Mouse (Mus musculus) embryonic facial prominence, embryonic 12.5 days (tissue): ENCODE measurements at regions not wholly inside any gene's neighbourhood (a gene's known extent, or its start where the extent isn't known, plus 50 kb on each side); places are given as distances from the start of the nearest gene placed in this dataset.

ENCODE experiments used
- ATAC-seq: fragments of 200-750 bp; cut with Nextera tagmentation; 2 replicates; pipeline ENCODE4 v1.8.0; 2017; ENCODE audit not compliant: insufficient number of reproducible peaks, insufficient read depth, low FRiP score, low TSS enrichment
- H3K27ac ChIP-seq: fragments of 300-500 bp; sonication (generic); 2 replicates; pipeline ENCODE4 v1.5.1; 2016; ENCODE audit warnings: mild to moderate bottlenecking
- H3K27me3 ChIP-seq: fragments of 300-500 bp; sonication (generic); 2 replicates; pipeline ENCODE4 v1.6.1; 2016; ENCODE audit warnings: mild to moderate bottlenecking, moderate library complexity
- H3K36me3 ChIP-seq: fragments of 300-500 bp; sonication (generic); 2 replicates; pipeline ENCODE4 v1.6.1; 2016; ENCODE audit warnings: mild to moderate bottlenecking
- H3K4me1 ChIP-seq: fragments of 300-500 bp; sonication (generic); 2 replicates; pipeline ENCODE4 v1.6.1; 2016
- H3K4me2 ChIP-seq: fragments of 300-500 bp; sonication (generic); replicated peaks from 2 replicates; pipeline ENCODE4 v1.6.1; 2016; ENCODE audit warnings: mild to moderate bottlenecking, moderate library complexity
- H3K4me3 ChIP-seq: fragments of 300-500 bp; sonication (generic); 2 replicates; pipeline ENCODE4 v1.5.1; 2016; ENCODE audit warnings: mild to moderate bottlenecking
- H3K9ac ChIP-seq: fragments of 300-500 bp; sonication (generic); 2 replicates; pipeline ENCODE4 v1.6.1; 2016; ENCODE audit warnings: mild to moderate bottlenecking, moderate library complexity
- H3K9me3 ChIP-seq: fragments of 300-500 bp; sonication (generic); 2 replicates; pipeline ENCODE4 v1.6.1; 2016; ENCODE audit warnings: mild to moderate bottlenecking, moderate library complexity
- WGBS: fragments of 180-500 bp; shearing (Covaris S2); methylation state at CpG from one replicate; pipeline ENCODE4 v1.1.7; 2016; 5-methylcytosine and 5-hydroxymethylcytosine counted together

GRCm38 (mm10) chr4:29103414-29103813 lies 290.5 kb downstream of the Epha7 start:
- H3K36me3 ChIP-seq, result no peaks in the 10 kb centered on the region
- no peak for ATAC-seq
- H3K4me2 ChIP-seq, result no peak overlapping the region
- H3K4me1 ChIP-seq, result peaks cover 10% of the 10 kb centered on the region; the same call in 1 of the 2 replicates
- WGBS, result 49% methylated on average over 1 of the region's 1 CpGs
- no peak overlapping the region for H3K27ac ChIP-seq
- no peak overlapping the region for H3K4me3 ChIP-seq
- no peak overlapping the region for H3K9ac ChIP-seq
- H3K9me3 ChIP-seq, result no peaks in the 10 kb centered on the region
- no peaks in the 10 kb centered on the region for H3K27me3 ChIP-seq

- no peak overlapping the region for H3K4me2 ChIP-seq
- no peak overlapping the region for H3K27ac ChIP-seq
- WGBS, result 69% methylated on average over 2 of the region's 2 CpGs
- no peaks in the 10 kb centered on the region for H3K27me3 ChIP-seq
- no peaks in the 10 kb centered on the region for H3K36me3 ChIP-seq
- H3K4me1 ChIP-seq, result no peaks in the 10 kb centered on the region
- ATAC-seq, result no peak
- no peak overlapping the region for H3K9ac ChIP-seq
- H3K9me3 ChIP-seq, result no peaks in the 10 kb centered on the region
- H3K4me3 ChIP-seq, result no peak overlapping the region
Measured at GRCm38 (mm10) chr4:29112552-29112951, 299.6 kb downstream of the Epha7 start.

- Histone ChIP-seq H3K4me3 (no peak overlapping the region), H3K36me3 (no peaks in the 10 kb centered on the region), H3K4me2 (no peak overlapping the region), H3K9me3 (no peaks in the 10 kb centered on the region), H3K4me1 (0 out of 2 replicates have a peak, but pooled peaks cover 4% of the 10 kb centered on the region), H3K27me3 (no peaks in the 10 kb centered on the region), H3K27ac (no peak overlapping the region), H3K9ac (no peak overlapping the region)
- WGBS, result 88% methylated on average over 4 of the region's 4 CpGs
- ATAC-seq, result no peak
Measured at GRCm38 (mm10) chr4:29117025-29117424, 304.1 kb downstream of the Epha7 start.

- Histone ChIP-seq H3K27ac (no peak overlapping the region), H3K27me3 (no peaks in the 10 kb centered on the region), H3K9me3 (no peaks in the 10 kb centered on the region), H3K4me1 (0 out of 2 replicates have a peak, but pooled peaks cover 4% of the 10 kb centered on the region), H3K9ac (no peak overlapping the region), H3K36me3 (no peaks in the 10 kb centered on the region), H3K4me3 (no peak overlapping the region), H3K4me2 (no peak overlapping the region)
- WGBS, result 71% methylated on average over 9 of the region's 9 CpGs
- no peak for ATAC-seq
Measured at GRCm38 (mm10) chr4:29117926-29118325, 305.0 kb downstream of the Epha7 start.

- Histone ChIP-seq H3K27ac (no peak overlapping the region), H3K4me1 (0 out of 2 replicates have a peak, but pooled peaks cover 4% of the 10 kb centered on the region), H3K9ac (no peak overlapping the region), H3K9me3 (no peaks in the 10 kb centered on the region), H3K36me3 (no peaks in the 10 kb centered on the region), H3K27me3 (no peaks in the 10 kb centered on the region), H3K4me2 (no peak overlapping the region), H3K4me3 (no peak overlapping the region)
- WGBS, result 35% methylated on average over 7 of the region's 7 CpGs
- ATAC-seq, result no peak
Measured at GRCm38 (mm10) chr4:29118679-29119479, 305.9 kb downstream of the Epha7 start.

GRCm38 (mm10) chr4:29119480-29120153 lies 306.7 kb downstream of the Epha7 start:
- no peak overlapping the region for H3K4me2 ChIP-seq
- H3K4me1 ChIP-seq, result 0 out of 2 replicates have a peak, but pooled peaks cover 4% of the 10 kb centered on the region
- H3K36me3 ChIP-seq, result no peaks in the 10 kb centered on the region
- H3K27ac ChIP-seq, result no peak overlapping the region
- H3K9me3 ChIP-seq, result no peaks in the 10 kb centered on the region
- no peak for ATAC-seq
- H3K27me3 ChIP-seq, result no peaks in the 10 kb centered on the region
- no peak overlapping the region for H3K4me3 ChIP-seq
- no peak overlapping the region for H3K9ac ChIP-seq
- 54% methylated on average over 9 of the region's 9 CpGs for WGBS

GRCm38 (mm10) chr4:29123697-29124377 lies 310.9 kb downstream of the Epha7 start:
- no peak overlapping the region for H3K4me2 ChIP-seq
- no peaks in the 10 kb centered on the region for H3K9me3 ChIP-seq
- H3K27ac ChIP-seq, result no peak overlapping the region
- H3K4me1 ChIP-seq, result 0 out of 2 replicates have a peak, but pooled peaks cover 4% of the 10 kb centered on the region
- WGBS, result 90% methylated on average over 8 of the region's 8 CpGs
- ATAC-seq, result no peak
- no peaks in the 10 kb centered on the region for H3K27me3 ChIP-seq
- no peaks in the 10 kb centered on the region for H3K36me3 ChIP-seq
- no peak overlapping the region for H3K9ac ChIP-seq
- H3K4me3 ChIP-seq, result no peak overlapping the region

GRCm38 (mm10) chr4:29130485-29130884 lies 317.6 kb downstream of the Epha7 start:
- no peak for ATAC-seq

GRCm38 (mm10) chr4:29133404-29134307 lies 320.7 kb downstream of the Epha7 start:
- no peaks in the 10 kb centered on the region for H3K36me3 ChIP-seq
- no peak overlapping the region for H3K9ac ChIP-seq
- no peaks in the 10 kb centered on the region for H3K27me3 ChIP-seq
- no peaks in the 10 kb centered on the region for H3K9me3 ChIP-seq
- no peak overlapping the region for H3K4me3 ChIP-seq
- ATAC-seq, result no peak
- H3K4me2 ChIP-seq, result no peak overlapping the region
- no peaks in the 10 kb centered on the region for H3K4me1 ChIP-seq
- WGBS, result 73% methylated on average over 21 of the region's 21 CpGs
- no peak overlapping the region for H3K27ac ChIP-seq

More at GRCm38 (mm10) chr4:29130485-29130884, 317.6 kb downstream of the Epha7 start:
- no peak overlapping the region for H3K4me3 ChIP-seq
- H3K9me3 ChIP-seq, result no peaks in the 10 kb centered on the region
- H3K27ac ChIP-seq, result no peak overlapping the region
- no peaks in the 10 kb centered on the region for H3K27me3 ChIP-seq
- H3K4me2 ChIP-seq, result no peak overlapping the region
- H3K4me1 ChIP-seq, result no peaks in the 10 kb centered on the region
- no peaks in the 10 kb centered on the region for H3K36me3 ChIP-seq
- H3K9ac ChIP-seq, result no peak overlapping the region

- H3K27me3 ChIP-seq, result no peaks in the 10 kb centered on the region
- H3K27ac ChIP-seq, result no peak overlapping the region
- no peaks in the 10 kb centered on the region for H3K4me1 ChIP-seq
- H3K9ac ChIP-seq, result no peak overlapping the region
- no peaks in the 10 kb centered on the region for H3K36me3 ChIP-seq
- H3K4me3 ChIP-seq, result no peak overlapping the region
- no peak overlapping the region for H3K4me2 ChIP-seq
- 18% methylated on average over 5 of the region's 5 CpGs for WGBS
- ATAC-seq, result no peak
- H3K9me3 ChIP-seq, result no peaks in the 10 kb centered on the region
Measured at GRCm38 (mm10) chr4:29135685-29136385, 322.9 kb downstream of the Epha7 start.
